Mouse (Mus musculus) T-helper 17 cell (primary cell): Measurements from ENCODE around the gene Aspn.

Experiments used
- in situ Hi-C, 2 experiments: fragments of 300-600 bp; cut with MboI, MseI; formaldehyde crosslinking; loops; 1 replicate in 1 of 2; 2 replicates in 1 of 2; pipeline ENCODE4 v1.15.1; 2025; ENCODE audit warnings: high pct_unique_total_duplicates in 2 of 2

The Aspn gene

GRCm38 (mm10) chr13:49544279-49544678 lies at the start of gene Aspn:
TSS of gene Aspn (plus strand) at chr13:49544443.
- in situ Hi-C loops: no loop called here

GRCm38 (mm10) chr13:49504510-49504909 lies 39.7 kb upstream of the Aspn start, which contains the start of gene Ecm2:
TSS of gene Ecm2 (plus strand) at chr13:49504810.
- in situ Hi-C loops: no loop called here

GRCm38 (mm10) chr13:49505776-49506175 lies 38.5 kb upstream of the Aspn start:
- in situ Hi-C loops: no loop called here

- in situ Hi-C loops: no loop called here
Measured at GRCm38 (mm10) chr13:49507176-49507575, 37.1 kb upstream of the Aspn start.

- in situ Hi-C loops: no loop called here
Measured at GRCm38 (mm10) chr13:49518761-49519160, 25.5 kb upstream of the Aspn start.

GRCm38 (mm10) chr13:49526235-49526634 lies 18.0 kb upstream of the Aspn start:
- in situ Hi-C loops: no loop called here

GRCm38 (mm10) chr13:49530636-49531035 lies 13.6 kb upstream of the Aspn start:
- in situ Hi-C loops: no loop called here

GRCm38 (mm10) chr13:49536946-49537345 lies 7.3 kb upstream of the Aspn start:
- in situ Hi-C loops: loop anchor here in 1 of 2 experiments (5.0 kb wide), 1 partner anchor 90 kb away; no protein-coding TSS in a partner anchor

- in situ Hi-C loops: loop anchor here in 1 of 2 experiments (5.0 kb wide), 1 partner anchor 89 kb away; no protein-coding TSS in a partner anchor
Measured at GRCm38 (mm10) chr13:49538693-49539092, 5.5 kb upstream of the Aspn start.

- in situ Hi-C loops: no loop called here
Measured at GRCm38 (mm10) chr13:49545646-49546045, 1.4 kb downstream of the Aspn start.

- in situ Hi-C loops: no loop called here
Measured at GRCm38 (mm10) chr13:49546517-49546916, 2.3 kb downstream of the Aspn start.

GRCm38 (mm10) chr13:49547563-49548150 lies 3.4 kb downstream of the Aspn start:
- in situ Hi-C loops: no loop called here

- in situ Hi-C loops: no loop called here
Measured at GRCm38 (mm10) chr13:49549616-49550015, 5.4 kb downstream of the Aspn start.

- in situ Hi-C loops: no loop called here
Measured at GRCm38 (mm10) chr13:49554519-49554918, 10.3 kb downstream of the Aspn start.

GRCm38 (mm10) chr13:49556203-49556602 lies 12.0 kb downstream of the Aspn start:
- in situ Hi-C loops: no loop called here

GRCm38 (mm10) chr13:49556924-49557323 lies 12.7 kb downstream of the Aspn start:
- in situ Hi-C loops: no loop called here

- in situ Hi-C loops: no loop called here
Measured at GRCm38 (mm10) chr13:49559185-49559584, 14.9 kb downstream of the Aspn start.

GRCm38 (mm10) chr13:49560886-49561285 lies 16.6 kb downstream of the Aspn start:
- in situ Hi-C loops: no loop called here

GRCm38 (mm10) chr13:49564347-49564746 lies 20.1 kb downstream of the Aspn start:
- in situ Hi-C loops: no loop called here

GRCm38 (mm10) chr13:49570371-49570770 lies 26.1 kb downstream of the Aspn start:
- in situ Hi-C loops: no loop called here

GRCm38 (mm10) chr13:49571418-49571817 lies 27.2 kb downstream of the Aspn start:
- in situ Hi-C loops: no loop called here

- in situ Hi-C loops: no loop called here
Measured at GRCm38 (mm10) chr13:49581541-49582530, 37.6 kb downstream of the Aspn start, which contains the start of gene Omd. TSS of gene Omd (plus strand) at chr13:49582462.
